Comparison of ENCODE assay signal across 13 mouse cellular contexts in genomic region chr8:122867982-122868381, GRCm38 (mm10).
"Had no signal": no experiment of that assay in that cellular context is flagged by ENCODE, and none has a peak within 500 bp of the region (broad histone marks: within the 10 kb centered on the region; RNA-seq: fewer than 3 reads in every experiment).

No protein-coding gene starts in this region.

- DNase-seq: cerebellum, adult 8-10 months; cerebellum, adult 9-10 months; cerebellum, adult 9-11 months; embryo, embryonic 11 days; forebrain, postnatal 0 days; gastrocnemius, adult 2 months; gastrocnemius, postnatal 10 days; gastrocnemius, postnatal 14 days; gastrocnemius, postnatal 25 days; gastrocnemius, postnatal 36 days; heart, adult 11 months; heart, adult 18-20 months; heart, adult 2 months had no signal
